Mouse (Mus musculus) liver, embryonic 14.5 days (tissue): ENCODE data around the gene Srrm1. TPM values are rescaled to one million over a fixed set of nuclear protein-coding genes. Genes with fewer than 3 reads are reported as not detected.
A peak's percentile ranks its signal among the peaks of the same experiment; 100 is the strongest.
"Not testable (repeated sequence)": the region's sequence is repeated elsewhere in the genome, so short reads cannot be mapped to it uniquely, and the experiment has no call there.

ENCODE experiments used
- ATAC-seq: fragments of 200-750 bp; cut with Nextera tagmentation; 2 replicates; pipeline ENCODE4 v1.8.0; 2017; ENCODE audit warnings: moderate number of reproducible peaks, mild to moderate bottlenecking, moderate library complexity; ENCODE audit not compliant: insufficient read depth
- DNase-seq, 3 experiments: peaks; one replicate each; pipeline ENCODE4 v3.0.0-alpha.2; 2012 to 2013; ENCODE audit warnings: low read depth in 3 of 3, low spot score in 3 of 3
- H3K27ac ChIP-seq: fragments of 300-500 bp; sonication (generic); 2 replicates; pipeline ENCODE4 v1.5.1; 2014; ENCODE audit warnings: moderate library complexity, mild to moderate bottlenecking, control low read depth, inconsistent platforms
- H3K27me3 ChIP-seq: fragments of 300-500 bp; sonication (generic); 2 replicates; pipeline ENCODE4 v1.6.1; 2014; ENCODE audit warnings: mild to moderate bottlenecking, low read length, moderate library complexity; ENCODE audit not compliant: control insufficient read depth, insufficient read depth
- H3K36me3 ChIP-seq: fragments of 300-500 bp; sonication (generic); replicated peaks from 2 replicates; pipeline ENCODE4 v1.6.1; 2014; ENCODE audit warnings: low read depth; ENCODE audit not compliant: control insufficient read depth, insufficient read depth
- H3K4me1 ChIP-seq, 2 experiments: fragments of 200-500 bp in 1 of 2; fragments of 300-500 bp in 1 of 2; sonication (generic) in 1 of 2; replicated peaks; 2 replicates each; pipeline ENCODE4 v1.6.1; 2012 to 2014; ENCODE audit warnings: antibody characterized with exemption in 1 of 2, inconsistent platforms in 1 of 2, low read length in 1 of 2; ENCODE audit not compliant: control insufficient read depth in 2 of 2, insufficient read depth in 2 of 2
- H3K4me2 ChIP-seq: fragments of 300-500 bp; sonication (generic); 2 replicates; pipeline ENCODE4 v1.6.1; 2014; ENCODE audit warnings: low read depth, mild to moderate bottlenecking, control low read depth, moderate library complexity
- H3K4me3 ChIP-seq, 2 experiments: fragments of 200-500 bp in 1 of 2; fragments of 300-500 bp in 1 of 2; sonication (generic) in 1 of 2; 2 replicates each; pipeline ENCODE4 v1.5.1; 2012 to 2014; ENCODE audit warnings: low read depth in 2 of 2, low read length in 2 of 2, mild to moderate bottlenecking in 2 of 2, control low read depth in 1 of 2, inconsistent platforms in 1 of 2, moderate library complexity in 1 of 2; ENCODE audit not compliant: insufficient read depth in 1 of 2
- H3K9ac ChIP-seq: fragments of 300-500 bp; sonication (generic); replicated peaks from 2 replicates; pipeline ENCODE4 v1.6.1; 2014; ENCODE audit warnings: mild to moderate bottlenecking, control low read depth, moderate library complexity
- H3K9me3 ChIP-seq: fragments of 300-500 bp; sonication (generic); 2 replicates; pipeline ENCODE4 v1.6.1; 2016; ENCODE audit warnings: low read length, mixed read lengths; ENCODE audit not compliant: control insufficient read depth
- CTCF ChIP-seq: IDR thresholded peaks from 2 replicates; pipeline ENCODE4 v1.5.1; 2016; ENCODE audit warnings: antibody characterized with exemption, low read depth, control low read depth
- EP300 ChIP-seq: IDR thresholded peaks from 2 replicates; pipeline ENCODE4 v1.6.1; 2016; ENCODE audit warnings: antibody characterized with exemption, low read depth
- WGBS: fragments of 180-500 bp; shearing (Covaris S2); extraction: QIAGEN DNeasy Blood & Tissue Kit; methylation state at CpG from one replicate; pipeline ENCODE4 v1.1.7; 2014; ENCODE audit not compliant: insufficient replicate concordance; 5-methylcytosine and 5-hydroxymethylcytosine counted together
- polyA plus RNA-seq, 2 experiments: library from polyadenylated mRNA; depleted of rRNA in 1 of 2; stranded (reverse) in 1 of 2; unstranded in 1 of 2; fragments of >200 nt; fragmentation: Nextera tagmentation in 1 of 2; extraction: Ambion mirVana in 1 of 2; gene quantifications; 2 replicates each; pipeline versions ENCODE4 v1.2.1 to v1.2.3; 2012 to 2014

Srrm1 gene
- polyA plus RNA-seq, 2 experiments: 43.6 to 94.8 TPM

GRCm38 (mm10) chr4:135283417-135283816 lies 69.7 kb downstream of the Srrm1 start:
- ATAC-seq: no peak

DNA sequence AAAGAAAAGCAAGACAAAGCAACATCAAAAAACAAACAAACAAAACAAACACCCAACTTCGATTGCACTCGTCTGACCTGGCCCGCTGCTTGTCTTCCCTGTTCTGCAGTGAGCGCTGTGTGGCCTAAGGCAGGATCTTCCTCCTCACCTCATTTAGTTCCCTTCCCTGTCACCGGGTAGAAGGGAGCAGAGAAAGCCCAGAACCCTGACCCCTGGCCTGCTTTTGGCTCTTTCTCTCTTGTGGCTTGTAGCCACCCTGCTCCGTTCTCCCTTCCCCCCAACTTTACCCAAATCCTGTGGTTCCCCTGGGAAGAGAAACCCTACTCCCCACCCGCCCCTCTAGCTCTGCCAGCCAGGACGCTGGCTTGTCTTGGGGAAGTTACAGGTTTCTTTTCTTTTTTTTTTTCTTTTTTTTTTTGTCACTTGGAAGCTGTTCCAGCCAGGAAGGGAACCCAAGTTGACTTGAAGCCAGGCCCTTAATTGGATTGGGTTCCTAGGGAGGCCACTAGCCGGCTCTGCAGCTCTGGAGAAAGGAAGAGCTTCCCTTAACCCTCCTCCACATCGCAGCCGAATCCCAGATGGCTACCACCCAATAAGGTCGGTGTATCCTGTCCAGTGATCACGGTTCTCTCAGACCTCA lies 70.3 kb downstream of the Srrm1 start:
- Histone ChIP-seq H3K27ac (no peak overlapping the region), H3K4me3 (no peak overlapping the region), H3K9me3 (no peaks in the 10 kb centered on the region; the same call in 1 of the 2 replicates), H3K9ac (no peak overlapping the region; the same call in 1 of the 2 replicates), H3K27me3 (no peaks in the 10 kb centered on the region), H3K4me2 (no peak overlapping the region), H3K36me3 (no peaks in the 10 kb centered on the region), H3K4me1 (peaks cover 26 to 28% of the 10 kb centered on the region in 2 experiments)
- WGBS: 65% methylated on average over 13 of the region's 13 CpGs
- ATAC-seq (no peak), DNase-seq (no peak)
- TF ChIP-seq EP300 (no peak), CTCF (no peak)

More at GRCm38 (mm10) chr4:135283417-135283816, 69.7 kb downstream of the Srrm1 start:
- Histone ChIP-seq H3K9ac (no peak overlapping the region), H3K4me1 (peaks cover 32 to 35% of the 10 kb centered on the region in 2 experiments), H3K27me3 (no peaks in the 10 kb centered on the region), H3K36me3 (no peaks in the 10 kb centered on the region), H3K4me2 (no peak overlapping the region), H3K4me3 (no peak overlapping the region), H3K27ac (no peak overlapping the region), H3K9me3 (no peaks in the 10 kb centered on the region; the same call in 1 of the 2 replicates)
- no peak for DNase-seq
- 61% methylated on average over 4 of the region's 4 CpGs for WGBS
- no peak for TF ChIP-seq CTCF
- TF ChIP-seq EP300: no peak

DNA sequence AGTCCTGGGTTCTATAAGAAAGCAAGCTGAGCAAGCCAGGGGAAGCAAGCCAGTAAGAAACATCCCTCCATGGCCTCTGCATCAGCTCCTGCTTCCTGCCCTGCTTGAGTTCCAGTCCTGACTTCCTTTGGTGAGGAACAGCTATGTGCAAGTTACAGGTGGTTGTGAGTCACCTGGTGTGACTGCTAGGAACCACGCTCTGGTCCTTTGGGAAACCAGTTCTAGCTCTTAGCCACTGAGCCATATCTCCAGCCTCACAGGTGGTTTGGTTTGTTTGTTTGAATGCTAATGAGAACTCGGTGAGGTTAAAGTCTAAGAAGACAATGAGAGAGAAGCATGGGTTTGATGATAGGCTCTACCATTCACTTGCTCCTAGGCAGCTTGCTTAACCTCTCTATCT lies 73.1 kb downstream of the Srrm1 start:
- not testable (repeated sequence) for ATAC-seq, H3K9me3 ChIP-seq
- WGBS: 52% methylated on average over 2 of the region's 2 CpGs

GRCm38 (mm10) chr4:135276681-135277379 lies 76.3 kb downstream of the Srrm1 start:
- ATAC-seq (no peak), DNase-seq (no peak)
- no peak overlapping the region for H3K27ac ChIP-seq
- TF ChIP-seq EP300 (no peak), CTCF (no peak)
- H3K36me3 ChIP-seq: no peaks in the 10 kb centered on the region
- no peak overlapping the region for H3K9ac ChIP-seq
- no peaks in the 10 kb centered on the region for H3K27me3 ChIP-seq
- H3K4me2 ChIP-seq: no peak overlapping the region
- H3K4me3 ChIP-seq: no peak overlapping the region
- WGBS: 55% methylated on average over 4 of the region's 4 CpGs
- peaks cover 8 to 20% of the 10 kb centered on the region in 2 experiments for H3K4me1 ChIP-seq
- H3K9me3 ChIP-seq: no peaks in the 10 kb centered on the region

More for the DNA sequence above, 73.1 kb downstream of the Srrm1 start:
- not testable (repeated sequence) for H3K9ac ChIP-seq, H3K27me3 ChIP-seq, H3K4me2 ChIP-seq, H3K36me3 ChIP-seq, H3K27ac ChIP-seq, H3K4me3 ChIP-seq, DNase-seq
- H3K4me1 ChIP-seq: peaks cover 0 to 11% of the 10 kb centered on the region in 2 experiments; a peak in 2 of 4 replicates

DNA sequence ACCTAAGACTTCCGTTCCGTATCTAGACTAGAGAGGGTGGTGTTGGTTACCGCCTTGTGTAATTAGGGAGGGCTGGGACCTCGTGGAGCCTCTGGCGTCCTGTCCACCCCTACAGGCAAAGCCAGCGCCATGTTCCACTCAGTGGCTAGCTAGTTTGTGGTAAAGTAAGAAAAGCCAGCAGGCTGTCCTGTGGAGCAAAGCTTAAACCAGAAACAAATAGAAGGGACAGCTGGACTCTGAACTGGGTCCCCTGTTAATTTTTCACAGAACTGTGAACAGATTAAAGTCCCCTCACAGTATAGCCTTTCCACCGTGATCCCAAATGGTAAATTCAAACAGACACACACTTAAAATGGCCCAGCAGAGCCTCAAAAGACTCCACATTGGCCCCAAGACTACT lies 78.4 kb downstream of the Srrm1 start:
- no peak for DNase-seq
- peaks cover 5% of the 10 kb centered on the region for H3K36me3 ChIP-seq
- H3K9ac ChIP-seq: no peak overlapping the region
- TF ChIP-seq CTCF: no peak
- TF ChIP-seq EP300: no peak
- no peak overlapping the region for H3K4me3 ChIP-seq
- H3K27ac ChIP-seq: peak overlapping the region; percentile 30
- H3K9me3 ChIP-seq: no peaks in the 10 kb centered on the region
- 58% methylated on average over 7 of the region's 7 CpGs for WGBS
- H3K4me2 ChIP-seq: peak overlapping the region; percentile 19
- H3K4me1 ChIP-seq: peaks cover 20 to 33% of the 10 kb centered on the region in 2 experiments
- H3K27me3 ChIP-seq: no peaks in the 10 kb centered on the region
- ATAC-seq: no peak
